Mouse (Mus musculus) testis, adult 2 months (tissue): Measurements from ENCODE around the gene Pam.

ENCODE experiments used
- CTCF ChIP-seq: fragments of 200-500 bp; IDR thresholded peaks from 2 replicates; pipeline ENCODE4 v1.5.1; 2012; ENCODE audit warnings: low read depth, mild to moderate bottlenecking, inconsistent platforms, low read length, moderate library complexity; ENCODE audit not compliant: control insufficient read depth, insufficient read depth, insufficient replicate concordance
- POLR2A ChIP-seq: fragments of 200-500 bp; IDR thresholded peaks from 2 replicates; pipeline ENCODE4 v1.6.1; 2012; ENCODE audit warnings: low read depth, mild to moderate bottlenecking, inconsistent platforms, low read length, moderate library complexity; ENCODE audit not compliant: control insufficient read depth

DNA sequence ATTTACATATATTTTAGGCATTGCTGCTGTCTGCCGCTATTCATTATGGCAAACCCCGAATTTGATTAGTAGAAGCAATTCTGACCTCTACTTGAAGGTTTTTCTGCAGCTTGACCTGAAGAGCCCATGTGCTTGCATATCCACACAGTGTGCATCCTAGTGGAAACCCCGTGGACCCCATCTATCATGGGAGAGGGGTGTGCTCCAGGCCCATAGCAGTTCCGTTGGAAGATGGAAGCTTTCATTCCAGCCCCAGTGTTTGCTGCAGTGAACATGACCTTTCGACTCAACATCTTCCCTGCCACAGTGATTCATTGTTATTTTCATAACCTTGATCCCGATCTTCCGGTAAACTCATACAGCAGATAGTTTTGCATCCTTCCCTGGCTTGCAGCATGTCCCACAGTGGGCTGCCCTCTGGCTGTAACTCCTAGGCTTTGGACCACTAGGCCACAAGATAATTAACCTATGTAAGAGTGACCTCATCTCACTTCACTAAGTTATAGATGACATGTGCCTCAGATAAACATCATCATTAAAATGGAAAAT, 191.5 kb downstream of the Pam start:
- TF ChIP-seq CTCF (no peak), POLR2A (no peak)
